Mouse (Mus musculus) G1E (cell line): Measurements from ENCODE around the gene Rnf149. TPM values are rescaled to one million over a fixed set of nuclear protein-coding genes. Genes with fewer than 3 reads are reported as not detected.

ENCODE experiments used
- ATAC-seq: 2 replicates; pipeline ENCODE4 v1.8.0; 2016; ENCODE audit warnings: mild to moderate bottlenecking; ENCODE audit not compliant: insufficient number of reproducible peaks, poor library complexity, low FRiP score, severe bottlenecking; ENCODE audit errors: extremely low read depth
- DNase-seq: peaks from one replicate; pipeline ENCODE4 v3.0.0; 2012; ENCODE audit warnings: low spot score
- H3K27me3 ChIP-seq: 2 replicates; pipeline ENCODE4 v1.6.1; 2012; ENCODE audit warnings: mild to moderate bottlenecking, low read length, inconsistent platforms; ENCODE audit not compliant: insufficient read depth
- H3K36me3 ChIP-seq: replicated peaks from 2 replicates; pipeline ENCODE3; 2012; ENCODE audit warnings: mild to moderate bottlenecking, inconsistent platforms
- H3K4me1 ChIP-seq: 2 replicates; pipeline ENCODE4 v1.6.1; 2012; ENCODE audit warnings: low read depth, low read length, inconsistent platforms, mixed read lengths; ENCODE audit not compliant: insufficient read depth
- H3K4me3 ChIP-seq: 2 replicates; pipeline ENCODE4 v1.5.1; 2012; ENCODE audit warnings: low read depth, mild to moderate bottlenecking, inconsistent platforms, low read length, moderate library complexity, mixed read lengths
- H3K9me3 ChIP-seq: replicated peaks from 2 replicates; pipeline ENCODE4 v1.6.1; 2012; ENCODE audit warnings: inconsistent platforms
- CTCF ChIP-seq: IDR thresholded peaks from 2 replicates; pipeline ENCODE4 v1.5.1; 2012; ENCODE audit warnings: low read depth, low read length, inconsistent platforms, mixed read lengths
- GATA1 ChIP-seq: IDR thresholded peaks from 2 replicates; pipeline ENCODE4 v1.6.1; 2012; ENCODE audit warnings: borderline replicate concordance, low read length, inconsistent platforms, mixed read lengths
- GATA2 ChIP-seq: IDR thresholded peaks from 2 replicates; pipeline ENCODE4 v1.6.1; 2012; ENCODE audit warnings: low read depth, low read length, inconsistent platforms, borderline replicate concordance
- POLR2AphosphoS5 ChIP-seq: IDR thresholded peaks from 2 replicates; pipeline ENCODE4 v1.6.1; 2012; ENCODE audit warnings: low read depth, low read length, inconsistent platforms; ENCODE audit not compliant: insufficient replicate concordance
- TAL1 ChIP-seq: conservative IDR thresholded peaks from 2 replicates; pipeline ENCODE4 v1.6.1; 2012; ENCODE audit warnings: low read depth, low read length, inconsistent platforms, mixed read lengths
- polyA plus RNA-seq: library from polyadenylated mRNA; stranded (reverse); fragments of >175 nt; gene quantifications from 2 replicates; pipeline ENCODE4 v1.2.3, GENCODE M21; 2012
- total RNA-seq, 2 experiments: library from RNA; stranded (forward) in 1 of 2; stranded (reverse) in 1 of 2; fragments of 200-1000 nt in 1 of 2; fragments of >200 nt in 1 of 2; fragmentation: Nextera tagmentation in 1 of 2; gene quantifications; 2 replicates each; pipeline ENCODE4 v1.2.3; 2014 to 2017

The Rnf149 gene
- total and polyA plus RNA-seq, 3 experiments: 67.1 to 93.6 (median 86.8) TPM

GRCm38 (mm10) chr1:39536701-39537100 lies 40.5 kb downstream of the Rnf149 start:
- H3K4me1 ChIP-seq: peaks cover 33% of the 10 kb centered on the region
- peaks cover 43% of the 10 kb centered on the region for H3K36me3 ChIP-seq
- no peaks in the 10 kb centered on the region for H3K27me3 ChIP-seq
- H3K9me3 ChIP-seq: peaks cover 13% of the 10 kb centered on the region
- DNase-seq (no peak), ATAC-seq (no peak)
- TF ChIP-seq POLR2AphosphoS5 (no peak), GATA2 (no peak), GATA1 (no peak), CTCF (no peak), TAL1 (no peak)
- peak overlapping the region; percentile 84 for H3K4me3 ChIP-seq

GRCm38 (mm10) chr1:39535515-39536311 lies 41.5 kb downstream of the Rnf149 start:
- ATAC-seq: peak; percentile 81
- peak; percentile 96 for DNase-seq
- H3K4me1 ChIP-seq: peaks cover 33% of the 10 kb centered on the region
- H3K4me3 ChIP-seq: peak overlapping the region; percentile 84
- H3K9me3 ChIP-seq: peaks cover 11% of the 10 kb centered on the region
- peaks cover 35% of the 10 kb centered on the region for H3K36me3 ChIP-seq
- H3K27me3 ChIP-seq: no peaks in the 10 kb centered on the region
- TF ChIP-seq TAL1: no peak
- no peak for TF ChIP-seq CTCF
- TF ChIP-seq GATA1: no peak
- no peak for TF ChIP-seq POLR2AphosphoS5
- no peak for TF ChIP-seq GATA2

- no peak for DNase-seq
- Histone ChIP-seq H3K4me1 (peaks cover 41% of the 10 kb centered on the region), H3K27me3 (no peaks in the 10 kb centered on the region), H3K36me3 (peaks cover 27% of the 10 kb centered on the region), H3K4me3 (peak within 1 kb of the TSS; percentile 84), H3K9me3 (0 out of 2 replicates have a peak, but pooled peaks cover 2% of the 10 kb centered on the region)
- no peak for TF ChIP-seq POLR2AphosphoS5
- no peak for TF ChIP-seq TAL1
- no peak for TF ChIP-seq GATA2
- no peak for TF ChIP-seq GATA1
- TF ChIP-seq CTCF: no peak
- ATAC-seq: no peak
These were observed 42.4 kb downstream of the Rnf149 start, which contains the start of gene Cnot11 for GRCm38 (mm10) chr1:39534831-39535230. Gene Cnot11, plus strand, starts transcription at chr1:39534992.

GRCm38 (mm10) chr1:39533917-39534316 lies 43.3 kb downstream of the Rnf149 start:
- DNase-seq (no peak), ATAC-seq (no peak)
- Histone ChIP-seq H3K4me1 (peaks cover 42% of the 10 kb centered on the region), H3K9me3 (no peaks in the 10 kb centered on the region), H3K36me3 (peaks cover 18% of the 10 kb centered on the region), H3K4me3 (no peak overlapping the region), H3K27me3 (peaks cover 3% of the 10 kb centered on the region; the same call in 1 of the 2 replicates)
- TF ChIP-seq GATA2: no peak
- no peak for TF ChIP-seq POLR2AphosphoS5
- no peak for TF ChIP-seq GATA1
- no peak for TF ChIP-seq TAL1
- no peak for TF ChIP-seq CTCF

GRCm38 (mm10) chr1:39531036-39531435 lies 46.2 kb downstream of the Rnf149 start:
- DNase-seq (no peak), ATAC-seq (no peak)
- no peaks in the 10 kb centered on the region for H3K9me3 ChIP-seq
- peaks cover 10% of the 10 kb centered on the region for H3K27me3 ChIP-seq
- H3K4me3 ChIP-seq: no peak overlapping the region
- H3K36me3 ChIP-seq: no peaks in the 10 kb centered on the region
- no peak for TF ChIP-seq CTCF
- no peak for TF ChIP-seq GATA2
- TF ChIP-seq TAL1: no peak
- no peak for TF ChIP-seq POLR2AphosphoS5
- no peak for TF ChIP-seq GATA1
- peaks cover 35% of the 10 kb centered on the region for H3K4me1 ChIP-seq

- Histone ChIP-seq H3K4me1 (peaks cover 35% of the 10 kb centered on the region), H3K9me3 (no peaks in the 10 kb centered on the region), H3K36me3 (no peaks in the 10 kb centered on the region), H3K4me3 (no peak overlapping the region), H3K27me3 (peaks cover 15% of the 10 kb centered on the region)
- peak; percentile 50 for DNase-seq
- peak; percentile 25; the same call in 1 of the 2 replicates for ATAC-seq
- no peak for TF ChIP-seq TAL1
- peak; percentile 96 for TF ChIP-seq CTCF
These were observed 46.8 kb downstream of the Rnf149 start for GRCm38 (mm10) chr1:39530258-39530943.
